Mouse (Mus musculus): ENCODE measurements around the gene Khdrbs2. TPM values are rescaled to one million over a fixed set of nuclear protein-coding genes. Genes with fewer than 3 reads are reported as not detected.
A peak's percentile ranks its signal among the peaks of the same experiment; 100 is the strongest.

The Khdrbs2 gene
- 54.2 and 58.0 TPM in 2 replicates for polyA plus RNA-seq (2015; fragmentation: Nextera tagmentation; extraction: Ambion mirVana)

DNA sequence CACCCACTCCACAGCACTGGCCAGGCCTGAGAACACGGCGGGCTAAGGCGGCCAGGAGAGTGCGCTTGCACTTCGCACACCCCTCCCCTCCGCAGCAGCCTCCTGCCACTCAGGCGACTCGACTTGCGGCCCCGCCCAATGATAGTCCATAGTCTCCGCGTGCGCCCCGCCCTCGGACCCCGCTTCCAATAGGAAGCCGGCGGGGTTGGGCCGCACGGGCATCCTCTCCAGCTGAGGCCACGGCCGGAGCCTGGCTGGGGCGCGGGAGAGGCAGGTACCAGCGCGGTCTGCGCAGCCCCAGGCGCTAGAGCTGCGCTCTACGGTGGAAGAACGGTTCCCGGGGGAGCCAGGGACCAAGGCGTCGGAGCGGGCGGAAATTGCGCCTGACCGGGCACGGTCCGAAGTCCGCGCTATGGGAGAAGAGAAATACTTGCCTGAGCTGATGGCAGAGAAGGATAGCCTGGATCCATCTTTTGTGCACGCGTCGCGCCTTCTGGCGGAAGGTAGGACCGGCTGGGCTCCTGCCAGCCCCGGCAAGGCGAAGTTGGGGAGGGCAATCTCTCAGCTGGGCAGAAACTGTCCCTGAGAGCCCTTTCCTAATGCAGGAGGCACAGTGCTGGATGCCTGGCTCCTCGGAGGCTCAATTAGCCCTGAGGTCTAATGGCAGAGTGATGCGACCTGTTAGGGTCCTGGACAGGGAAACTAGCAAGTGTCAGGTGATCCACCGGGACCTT, at the start of gene Khdrbs2:
Khdrbs2 (plus strand) TSS at position 209 of the 734 bp plus-strand sequence.
- WGBS = under 1% methylated on average over 53 of the region's 53 CpGs

DNA sequence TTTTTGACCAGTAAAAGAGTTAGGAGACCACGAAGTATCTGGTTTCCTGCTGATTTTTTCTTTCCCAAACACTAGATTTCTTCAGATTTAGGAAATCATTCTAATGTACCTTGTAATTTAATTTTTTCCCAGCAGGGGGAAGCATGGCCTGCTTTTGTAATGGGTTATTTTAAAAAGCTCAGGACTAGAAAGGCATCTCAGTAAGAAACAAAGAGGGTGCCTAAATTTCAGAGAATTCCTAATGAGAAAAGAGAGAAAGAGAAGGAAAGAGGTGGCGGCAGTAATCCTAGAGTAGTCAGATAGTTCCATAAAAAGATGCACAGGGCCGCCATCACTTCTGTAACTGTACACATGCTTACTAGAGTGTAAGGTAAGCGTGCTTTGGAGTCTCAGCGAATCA, 2.1 kb downstream of the Khdrbs2 start:
- Histone ChIP-seq H3K9ac (replicated peaks) (peak overlapping the region; percentile 49), H3K36me3 (no peaks in the 10 kb centered on the region), H3K27ac (replicated peaks) (peak overlapping the region; percentile 81), H3K4me2 (replicated peaks) (peak overlapping the region; percentile 75), H3K4me3 (peak overlapping the region; percentile 86), H3K27me3 (no peaks in the 10 kb centered on the region), H3K4me1 (peaks cover 14% of the 10 kb centered on the region), H3K9me3 (no peaks in the 10 kb centered on the region)
- ATAC-seq (replicated peaks) = no peak
- WGBS = 34% methylated on average over 5 of the region's 5 CpGs

More for the DNA sequence above, at the start of gene Khdrbs2:
- Histone ChIP-seq H3K27me3 (no peaks in the 10 kb centered on the region), H3K4me1 (peaks cover 14% of the 10 kb centered on the region), H3K9me3 (no peaks in the 10 kb centered on the region), H3K4me2 (replicated peaks) (peak within 1 kb of the TSS; percentile 75), H3K4me3 (peak within 1 kb of the TSS; percentile 86), H3K36me3 (no peaks in the 10 kb centered on the region), H3K9ac (replicated peaks) (peak within 1 kb of the TSS; percentile 79), H3K27ac (replicated peaks) (peak within 1 kb of the TSS; percentile 86)
- ATAC-seq (replicated peaks) = peak; percentile 100

DNA sequence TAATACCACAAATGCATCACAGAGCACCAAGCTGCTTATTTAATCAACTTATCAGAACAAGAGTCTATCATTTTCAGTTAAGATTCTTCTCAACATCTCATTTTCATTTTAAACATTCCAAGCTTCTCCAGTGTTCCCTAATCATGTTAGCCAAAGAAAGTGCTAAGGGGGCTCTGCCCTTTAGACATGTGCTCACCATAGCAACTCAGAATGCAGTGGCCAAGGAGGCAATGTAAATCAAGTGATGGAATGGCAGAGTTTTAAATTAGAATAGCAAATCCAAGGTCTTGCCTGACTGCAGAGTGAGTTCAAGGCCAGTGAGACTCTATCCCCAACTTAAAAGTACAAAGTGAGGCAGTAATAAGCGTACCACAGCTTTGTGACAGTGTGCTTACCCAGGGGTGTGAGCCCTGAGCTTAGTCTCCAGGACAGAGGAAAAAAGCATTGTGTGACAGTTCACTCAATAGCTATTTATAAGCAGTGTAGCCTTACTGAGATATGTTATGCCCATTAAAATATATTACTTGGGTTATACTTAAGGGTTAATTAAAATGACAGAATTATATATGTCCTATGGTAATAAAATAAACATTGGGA, 27.2 kb downstream of the Khdrbs2 start:
- no peaks in the 10 kb centered on the region for H3K36me3 ChIP-seq
- WGBS = 73% methylated on average over 1 of the region's 1 CpGs
- no peak for ATAC-seq (replicated peaks)

GRCm38 (mm10) chr1:32248443-32248842, 75.9 kb downstream of the Khdrbs2 start:
- Histone ChIP-seq H3K4me2 (replicated peaks) (no peak overlapping the region), H3K27ac (replicated peaks) (no peak overlapping the region), H3K36me3 (no peaks in the 10 kb centered on the region), H3K4me1 (no peaks in the 10 kb centered on the region), H3K9me3 (no peaks in the 10 kb centered on the region), H3K4me3 (no peak overlapping the region), H3K27me3 (no peaks in the 10 kb centered on the region), H3K9ac (replicated peaks) (no peak overlapping the region)
- no peak for ATAC-seq (replicated peaks)
- WGBS = 91% methylated on average over 5 of the region's 5 CpGs

More for the DNA sequence above, 27.2 kb downstream of the Khdrbs2 start:
- H3K4me2 ChIP-seq (replicated peaks) = no peak overlapping the region
- no peaks in the 10 kb centered on the region for H3K4me1 ChIP-seq
- no peak overlapping the region for H3K27ac ChIP-seq (replicated peaks)
- H3K4me3 ChIP-seq = no peak overlapping the region
- H3K9ac ChIP-seq (replicated peaks) = no peak overlapping the region
- H3K9me3 ChIP-seq = no peaks in the 10 kb centered on the region
- no peaks in the 10 kb centered on the region for H3K27me3 ChIP-seq

DNA sequence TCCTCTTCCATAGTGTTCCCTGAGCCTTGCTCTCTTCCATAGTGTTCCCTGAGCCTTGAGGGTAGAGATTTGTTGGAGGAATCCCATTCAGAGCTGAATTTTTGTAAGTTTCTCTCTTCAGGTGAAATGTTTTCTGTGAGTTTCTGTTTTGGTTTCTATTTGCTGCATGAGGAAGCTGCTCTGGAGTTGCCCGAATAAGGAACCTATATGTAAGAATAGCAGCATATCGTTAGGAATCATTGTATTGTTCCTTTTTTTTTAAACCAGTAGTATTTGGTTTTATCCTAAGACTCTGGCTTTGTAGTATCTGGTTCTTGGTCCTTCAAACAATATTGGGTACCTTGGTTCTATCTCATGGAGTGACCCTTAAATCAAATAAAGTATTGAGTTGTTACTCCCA, 77.1 kb downstream of the Khdrbs2 start:
- H3K27me3 ChIP-seq = no peaks in the 10 kb centered on the region
- H3K4me2 ChIP-seq (replicated peaks) = no peak overlapping the region
- no peaks in the 10 kb centered on the region for H3K9me3 ChIP-seq
- no peak overlapping the region for H3K27ac ChIP-seq (replicated peaks)
- no peaks in the 10 kb centered on the region for H3K4me1 ChIP-seq
- no peak overlapping the region for H3K4me3 ChIP-seq
- 97% methylated on average over 2 of the region's 2 CpGs for WGBS
- no peak overlapping the region for H3K9ac ChIP-seq (replicated peaks)
- ATAC-seq (replicated peaks) = no peak
- no peaks in the 10 kb centered on the region for H3K36me3 ChIP-seq

DNA sequence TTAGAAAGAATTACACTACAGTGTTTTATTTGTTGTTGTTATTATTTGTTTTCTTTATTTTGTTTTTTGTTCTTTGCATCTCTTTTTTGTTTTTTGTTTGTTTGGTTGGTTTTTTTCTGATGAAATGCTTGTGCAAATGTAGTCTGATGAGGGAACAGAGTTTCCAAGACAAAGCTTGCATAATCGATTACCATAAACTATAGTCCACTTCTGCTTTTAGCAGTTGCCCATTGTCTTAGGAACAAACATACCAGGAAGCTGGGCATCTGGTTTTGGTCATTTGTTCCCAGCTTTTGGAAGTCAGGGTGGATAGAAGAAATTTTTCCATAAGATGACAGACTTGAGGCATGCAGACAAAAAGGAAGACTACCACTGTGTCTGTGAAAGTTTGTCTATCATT, 77.8 kb downstream of the Khdrbs2 start:
- Histone ChIP-seq H3K9ac (replicated peaks) (no peak overlapping the region), H3K36me3 (no peaks in the 10 kb centered on the region), H3K4me3 (no peak overlapping the region), H3K27me3 (no peaks in the 10 kb centered on the region), H3K27ac (replicated peaks) (no peak overlapping the region), H3K4me1 (no peaks in the 10 kb centered on the region), H3K4me2 (replicated peaks) (no peak overlapping the region), H3K9me3 (no peaks in the 10 kb centered on the region)
- 87% methylated on average over 1 of the region's 1 CpGs for WGBS
- no peak for ATAC-seq (replicated peaks)

GRCm38 (mm10) chr1:32258942-32259341, 86.4 kb downstream of the Khdrbs2 start:
- H3K27ac ChIP-seq (replicated peaks) = no peak overlapping the region
- no peak overlapping the region for H3K4me2 ChIP-seq (replicated peaks)
- H3K9me3 ChIP-seq = no peaks in the 10 kb centered on the region
- no peak overlapping the region for H3K4me3 ChIP-seq
- H3K36me3 ChIP-seq = no peaks in the 10 kb centered on the region
- peak; percentile 60; the same call in 1 of the 2 replicates for ATAC-seq (replicated peaks)
- no peaks in the 10 kb centered on the region for H3K4me1 ChIP-seq
- H3K27me3 ChIP-seq = no peaks in the 10 kb centered on the region
- H3K9ac ChIP-seq (replicated peaks) = no peak overlapping the region
- 93% methylated on average over 3 of the region's 3 CpGs for WGBS

GRCm38 (mm10) chr1:32270519-32270918, 98.0 kb downstream of the Khdrbs2 start:
- H3K4me1 ChIP-seq = no peaks in the 10 kb centered on the region
- no peaks in the 10 kb centered on the region for H3K9me3 ChIP-seq
- H3K4me2 ChIP-seq (replicated peaks) = no peak overlapping the region
- H3K36me3 ChIP-seq = no peaks in the 10 kb centered on the region
- 0 out of 2 replicates have a peak, but pooled peaks have one; percentile 32 for ATAC-seq (replicated peaks)
- no peak overlapping the region for H3K4me3 ChIP-seq
- 82% methylated on average over 3 of the region's 3 CpGs for WGBS
- H3K9ac ChIP-seq (replicated peaks) = no peak overlapping the region
- H3K27ac ChIP-seq (replicated peaks) = no peak overlapping the region
- no peaks in the 10 kb centered on the region for H3K27me3 ChIP-seq

- H3K4me3 ChIP-seq = no peak overlapping the region
- H3K36me3 ChIP-seq = no peaks in the 10 kb centered on the region
- H3K4me2 ChIP-seq (replicated peaks) = no peak overlapping the region
- no peak overlapping the region for H3K27ac ChIP-seq (replicated peaks)
- WGBS = 98% methylated on average over 1 of the region's 1 CpGs
- no peaks in the 10 kb centered on the region for H3K4me1 ChIP-seq
- no peak overlapping the region for H3K9ac ChIP-seq (replicated peaks)
- ATAC-seq (replicated peaks) = no peak
- H3K9me3 ChIP-seq = no peaks in the 10 kb centered on the region
- no peaks in the 10 kb centered on the region for H3K27me3 ChIP-seq
Observed at GRCm38 (mm10) chr1:32294702-32295101, 122.2 kb downstream of the Khdrbs2 start.

DNA sequence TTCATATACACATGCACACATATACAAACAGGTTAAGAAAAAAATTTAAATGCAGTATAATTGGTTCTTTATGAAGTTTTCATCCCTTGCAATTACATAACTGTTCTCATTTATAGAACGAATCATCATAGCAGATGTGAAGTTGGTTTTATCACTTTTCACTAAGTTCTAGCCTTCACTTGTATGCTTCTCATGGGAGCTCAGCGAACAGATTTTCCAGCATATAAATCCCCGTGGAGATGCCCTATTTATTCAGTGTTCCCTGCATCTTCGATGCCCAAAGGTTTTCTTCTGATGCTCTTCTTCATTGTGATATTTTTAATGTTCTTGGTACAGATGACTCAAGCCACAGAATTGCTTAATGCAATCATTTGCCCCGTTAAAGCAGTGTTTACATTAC, 128.9 kb downstream of the Khdrbs2 start:
- ATAC-seq (replicated peaks) = no peak
- Histone ChIP-seq H3K4me1 (no peaks in the 10 kb centered on the region), H3K4me3 (no peak overlapping the region), H3K36me3 (no peaks in the 10 kb centered on the region), H3K9me3 (no peaks in the 10 kb centered on the region), H3K27ac (replicated peaks) (no peak overlapping the region), H3K9ac (replicated peaks) (no peak overlapping the region), H3K27me3 (no peaks in the 10 kb centered on the region), H3K4me2 (replicated peaks) (no peak overlapping the region)
- WGBS = 82% methylated on average over 5 of the region's 5 CpGs

DNA sequence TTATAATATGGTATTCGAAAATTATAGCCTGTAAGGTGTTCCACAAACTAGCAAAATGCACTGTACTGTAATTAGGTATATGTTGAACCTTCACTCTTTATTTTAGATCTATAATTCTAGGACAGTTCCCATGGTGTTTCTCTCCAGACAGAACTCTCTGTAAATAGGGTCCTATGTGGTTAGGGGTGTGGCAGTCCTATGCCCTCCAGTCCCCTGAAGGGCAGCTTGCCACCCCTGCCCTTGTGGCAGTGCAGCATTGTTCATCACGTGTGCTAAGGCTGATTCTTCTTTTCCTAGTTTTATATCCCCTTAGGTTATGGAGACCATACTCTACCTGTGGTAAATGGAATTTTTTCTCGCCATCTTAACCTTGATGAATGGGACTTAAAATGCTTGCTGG, 136.6 kb downstream of the Khdrbs2 start:
- no peak overlapping the region for H3K4me2 ChIP-seq (replicated peaks)
- ATAC-seq (replicated peaks) = peak; percentile 61; the same call in 1 of the 2 replicates
- H3K36me3 ChIP-seq = no peaks in the 10 kb centered on the region
- H3K27me3 ChIP-seq = no peaks in the 10 kb centered on the region
- WGBS = 62% methylated on average over 3 of the region's 3 CpGs
- H3K4me1 ChIP-seq = peaks cover 6% of the 10 kb centered on the region
- no peak overlapping the region for H3K9ac ChIP-seq (replicated peaks)
- no peaks in the 10 kb centered on the region for H3K9me3 ChIP-seq
- H3K27ac ChIP-seq (replicated peaks) = no peak overlapping the region
- H3K4me3 ChIP-seq = no peak overlapping the region

- Histone ChIP-seq H3K4me1 (peaks cover 6% of the 10 kb centered on the region), H3K9ac (replicated peaks) (no peak overlapping the region), H3K4me3 (no peak overlapping the region), H3K27me3 (no peaks in the 10 kb centered on the region), H3K4me2 (replicated peaks) (no peak overlapping the region), H3K9me3 (no peaks in the 10 kb centered on the region), H3K36me3 (no peaks in the 10 kb centered on the region), H3K27ac (replicated peaks) (no peak overlapping the region)
- ATAC-seq (replicated peaks) = peak; percentile 95
Observed at GRCm38 (mm10) chr1:32309637-32310036, 137.1 kb downstream of the Khdrbs2 start.
